Mouse (Mus musculus): ENCODE data around the gene Noc2l. TPM values are rescaled to one million over a fixed set of nuclear protein-coding genes. Genes with fewer than 3 reads are reported as not detected.

Gene Noc2l
- total RNA-seq, 2 experiments from 2014 or later: 40.2 to 44.0 TPM

Small RNAs within 50 kb of the gene (microRNA-seq; reads per million reads assigned to microRNA genes)
- gene Mir7658 (ENCODE audit: borderline number of aligned reads in 2 of 2): 0.47 to 5.5 reads per million in 2 experiments

Other genes with a start within 250 kb of the Noc2l start
- 1 to 10 TPM; 5.9 to 6.1 TPM for gene B3galt6, start 243.4 kb upstream of the Noc2l start, total RNA-seq (2021)
- 100 to 1,000 TPM; 227 to 290 TPM for gene Sdf4, start 243.1 kb upstream of the Noc2l start, total RNA-seq (2021)
- under 1 TPM; 0.29 to 0.66 TPM for gene Tnfrsf4, start 222.2 kb upstream of the Noc2l start, total RNA-seq (2021)
- not detected for gene Tnfrsf18, start 209.8 kb upstream of the Noc2l start, total RNA-seq (2021)
- gene Ttll10, start 176.6 kb upstream of the Noc2l start, total RNA-seq (2021): under 1 TPM in 1 of 2 experiments, not detected in 1; 0.35 TPM
- 10 to 100 TPM in 1 of 2 experiments, 1 to 10 TPM in 1; 9.6 to 12.9 TPM for gene 9430015G10Rik, start 126.0 kb upstream of the Noc2l start, total RNA-seq (2021)
- gene Rnf223, start 105.5 kb upstream of the Noc2l start, total RNA-seq (2021): under 1 TPM in 1 of 2 experiments, not detected in 1; 0.10 TPM
- 10 to 100 TPM; 27.8 to 29.7 TPM for gene Agrn, start 38.5 kb upstream of the Noc2l start, total RNA-seq (2021)
- 1 to 10 TPM; 4.8 to 6.8 TPM for gene Isg15, start 35.2 kb upstream of the Noc2l start, total RNA-seq (2021)
- 1 to 10 TPM; 3.3 to 4.7 TPM for gene AW011738, start 32.7 kb upstream of the Noc2l start, total RNA-seq (2021)
- gene Perm1, start 20.1 kb upstream of the Noc2l start, total RNA-seq (2021): 1 to 10 TPM; 5.8 to 7.4 TPM
- gene Plekhn1, start 1.2 kb upstream of the Noc2l start, total RNA-seq (2021): 10 to 100 TPM; 19.7 to 19.8 TPM
- 1 to 10 TPM; 1.1 to 1.6 TPM for gene Samd11, start 19.6 kb downstream of the Noc2l start, total RNA-seq (2021)
- gene Vmn2r-ps159, start 95.1 kb downstream of the Noc2l start, total RNA-seq (2021): not detected